In the genomic region with DNA sequence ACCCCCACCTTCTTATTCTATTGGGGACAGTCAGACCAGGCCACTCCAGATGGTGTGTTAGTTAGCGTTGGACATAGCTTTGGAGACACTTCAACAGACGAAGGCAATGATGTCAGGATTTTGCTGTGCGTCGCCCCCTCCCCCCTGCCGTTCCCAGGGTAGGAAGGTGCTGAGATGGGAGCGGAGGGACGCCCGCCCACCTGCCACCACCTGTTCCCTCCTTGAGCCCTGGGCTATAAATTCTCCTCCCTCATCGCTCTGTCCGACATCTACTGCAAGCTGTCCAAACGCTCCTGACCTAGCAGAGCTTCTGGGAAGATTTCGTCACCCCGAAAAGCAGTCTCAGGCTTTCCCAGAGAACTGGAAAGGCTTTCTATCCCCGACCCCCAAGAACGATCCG, we compare ENCODE assay signal across 8 mouse cellular contexts. TPM values are rescaled to one million over a fixed set of nuclear protein-coding genes. Genes with fewer than 3 reads are reported as not detected.
DNase-seq lines count a peak whose midpoint lies in the region; ATAC-seq and TF ChIP-seq lines count a peak whose summit lies in the region.

TSS of gene Atoh7 (plus strand) at position 131 of the 400 bp plus-strand sequence.

- no peaks in the 10 kb centered on the region; the same call in 1 of the 2 replicates for H3K4me1 ChIP-seq in kidney, adult 2 months (ENCODE audit: control insufficient read depth, insufficient read depth, low read length)
- H3K4me1 ChIP-seq in forebrain, embryonic 16.5 days (replicated peaks; ENCODE audit: control insufficient read depth, insufficient read depth, low read length): peaks cover 11% of the 10 kb centered on the region
- H3K4me1 ChIP-seq in liver, embryonic 11.5 days (replicated peaks; ENCODE audit: control insufficient read depth, insufficient read depth, low read length): peaks cover 3% of the 10 kb centered on the region; the same call in 1 of the 2 replicates
- no peaks in the 10 kb centered on the region for H3K4me1 ChIP-seq in stomach, embryonic 14.5 days (ENCODE audit: control insufficient read depth, insufficient read depth, low read length)

- 25% methylated on average over 16 of the region's 16 CpGs for WGBS in kidney, adult 2 months
- 9% methylated on average over 16 of the region's 16 CpGs for WGBS in forebrain, embryonic 16.5 days
- 10% methylated on average over 16 of the region's 16 CpGs for WGBS in liver, embryonic 11.5 days
- 7% methylated on average over 16 of the region's 16 CpGs for WGBS in stomach, embryonic 14.5 days

- no peak within 1 kb of the TSS for H3K27ac ChIP-seq in kidney, adult 2 months (ENCODE audit: insufficient read depth, low read depth, low read length)
- no peak within 1 kb of the TSS for H3K27ac ChIP-seq in forebrain, embryonic 16.5 days (ENCODE audit: low read length)
- H3K27ac ChIP-seq in liver, embryonic 11.5 days (ENCODE audit: low read depth, low read length): no peak within 1 kb of the TSS
- H3K27ac ChIP-seq in stomach, embryonic 14.5 days (ENCODE audit: low read length): no peak within 1 kb of the TSS

- H3K27me3 ChIP-seq in kidney, adult 2 months (replicated peaks; ENCODE audit: control insufficient read depth, insufficient read depth, low read length): no peaks in the 10 kb centered on the region
- 0 out of 2 replicates have a peak, but pooled peaks cover 2% of the 10 kb centered on the region for H3K27me3 ChIP-seq in forebrain, embryonic 16.5 days (replicated peaks; ENCODE audit: control insufficient read depth, insufficient read depth, low read length)
- peaks cover 42% of the 10 kb centered on the region for H3K27me3 ChIP-seq in liver, embryonic 11.5 days (replicated peaks; ENCODE audit: control insufficient read depth, insufficient read depth, low read length)
- no peaks in the 10 kb centered on the region for H3K27me3 ChIP-seq in stomach, embryonic 14.5 days (ENCODE audit: control insufficient read depth, insufficient read depth, low read length)

- TF ChIP-seq CTCF in kidney, adult 2 months (conservative IDR thresholded peaks at IDR 0.05; ENCODE audit: insufficient read depth, insufficient read length, low read depth, low read length): no peak

- H3K9ac ChIP-seq in forebrain, embryonic 16.5 days (replicated peaks; ENCODE audit: low read depth, low read length): peak within 1 kb of the TSS; percentile 79
- H3K9ac ChIP-seq in liver, embryonic 11.5 days (ENCODE audit: low read depth, low read length): peak within 1 kb of the TSS; percentile 37
- peak within 1 kb of the TSS; percentile 33 for H3K9ac ChIP-seq in stomach, embryonic 14.5 days (replicated peaks; ENCODE audit: low read depth, low read length)

- no peaks in the 10 kb centered on the region for H3K36me3 ChIP-seq in kidney, adult 2 months (ENCODE audit: control insufficient read depth, insufficient read depth, low read length)
- no peaks in the 10 kb centered on the region for H3K36me3 ChIP-seq in forebrain, embryonic 16.5 days (ENCODE audit: control insufficient read depth, insufficient read depth)
- H3K36me3 ChIP-seq in liver, embryonic 11.5 days (ENCODE audit: control insufficient read depth, insufficient read depth, low read length): no peaks in the 10 kb centered on the region
- H3K36me3 ChIP-seq in stomach, embryonic 14.5 days (ENCODE audit: control insufficient read depth, insufficient read depth, low read length): no peaks in the 10 kb centered on the region

- peak within 1 kb of the TSS; percentile 35 for H3K4me3 ChIP-seq in kidney, adult 2 months (ENCODE audit: insufficient read depth, low read depth, low read length)
- H3K4me3 ChIP-seq in forebrain, embryonic 16.5 days (replicated peaks; ENCODE audit: low read length): peak within 1 kb of the TSS; percentile 75
- H3K4me3 ChIP-seq in liver, embryonic 11.5 days (ENCODE audit: low read depth, low read length): peak within 1 kb of the TSS; percentile 55
- H3K4me3 ChIP-seq in stomach, embryonic 14.5 days (ENCODE audit: low read depth, low read length): peak within 1 kb of the TSS; percentile 38

- ATAC-seq in forebrain, embryonic 16.5 days: no peak
- no peak for ATAC-seq in liver, embryonic 11.5 days (replicated peaks; ENCODE audit: low FRiP score)
- ATAC-seq in stomach, embryonic 14.5 days (ENCODE audit: insufficient number of reproducible peaks, insufficient read depth, low FRiP score, low read depth): no peak
- no peak for ATAC-seq in activated CD4-positive, CD25-positive, alpha-beta regulatory T cell, adult 4 months

- no peak for DNase-seq in kidney, adult 2 months
- no peak for DNase-seq in kidney, postnatal 36 days
- DNase-seq in cerebellum, adult 11 months: peak; percentile 88
- no peak for DNase-seq in liver, embryonic 11.5 days (ENCODE audit: low spot score)
- no peak for DNase-seq in kidney, postnatal 14 days

- H3K9me3 ChIP-seq in forebrain, embryonic 16.5 days (ENCODE audit: control insufficient read depth, low read length): no peaks in the 10 kb centered on the region
- H3K9me3 ChIP-seq in liver, embryonic 11.5 days (ENCODE audit: control insufficient read depth, low read length): no peaks in the 10 kb centered on the region
- no peaks in the 10 kb centered on the region for H3K9me3 ChIP-seq in stomach, embryonic 14.5 days (ENCODE audit: control insufficient read depth, low read depth, low read length)

- H3K4me2 ChIP-seq in forebrain, embryonic 16.5 days (ENCODE audit: low read length): peak within 1 kb of the TSS; percentile 98
- peak within 1 kb of the TSS; percentile 86 for H3K4me2 ChIP-seq in liver, embryonic 11.5 days
- H3K4me2 ChIP-seq in stomach, embryonic 14.5 days (replicated peaks; ENCODE audit: low read depth, low read length): peak within 1 kb of the TSS; percentile 83

- TF ChIP-seq POLR2A in kidney, adult 2 months (IDR thresholded peaks at IDR 0.05; ENCODE audit: low read depth, low read length): no peak

RNA-seq across cellular contexts. Expression of gene Atoh7, which starts in this region (rescaled TPM):
- polyA plus RNA-seq in kidney, adult 2 months (2012; rRNA removed): 0.19 and 0.28 TPM in 2 replicates
- 0.94 and 0.98 TPM in 2 replicates for polyA plus RNA-seq in forebrain, embryonic 16.5 days (2015; fragmentation: Nextera tagmentation; extraction: Ambion mirVana)
- polyA plus RNA-seq in liver, embryonic 11.5 days (2014; fragmentation: Nextera tagmentation; extraction: Ambion mirVana): not detected in 2 replicates
- polyA plus RNA-seq in stomach, embryonic 14.5 days (2014; fragmentation: Nextera tagmentation; extraction: Ambion mirVana): not detected in 2 replicates
- polyA plus RNA-seq in activated CD4-positive, CD25-positive, alpha-beta regulatory T cell, adult 4 months (2017; shearing (Covaris generic)): not detected
